Mouse (Mus musculus): ENCODE data around the gene Gna14.

DNA sequence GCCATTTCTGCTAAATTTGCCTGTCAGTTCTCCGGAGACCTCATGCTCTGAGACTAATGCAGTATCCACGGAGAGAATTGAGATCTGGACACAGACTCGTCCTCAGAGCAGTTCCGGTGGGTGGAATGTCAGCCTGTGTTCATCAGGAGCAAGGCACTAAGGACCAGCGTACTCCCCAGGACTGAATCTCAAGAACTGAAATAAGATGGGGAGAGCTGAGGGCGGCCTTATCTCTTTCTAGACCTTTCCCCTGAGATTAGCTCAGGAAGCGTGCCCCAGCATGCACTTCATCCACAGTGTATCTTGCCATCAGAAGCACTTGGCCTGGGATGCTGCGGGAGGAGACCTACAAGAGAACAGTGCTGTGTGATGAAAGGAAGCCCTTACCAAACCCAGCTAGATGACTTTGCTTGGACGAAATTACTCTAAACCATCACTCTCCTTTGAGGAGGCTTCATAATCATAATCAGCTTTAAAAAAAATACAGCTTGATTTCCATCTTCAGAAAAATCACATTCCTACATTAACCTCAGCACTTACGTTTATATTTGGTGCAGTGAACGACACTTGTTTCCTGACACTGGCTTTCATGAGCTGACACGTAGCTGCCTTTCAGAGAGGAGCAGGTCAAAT, 41.9 kb downstream of the Gna14 start:
- TF ChIP-seq CTCF (IDR thresholded peaks at IDR 0.05 in 2 of 3, conservative IDR thresholded peaks at IDR 0.05 in 1 of 3; ENCODE audit: control insufficient read depth in 1 of 3, insufficient read depth in 1 of 3, low read depth in 2 of 3, low read length in 3 of 3, poor library complexity in 1 of 3, severe bottlenecking in 1 of 3), result no peak
- no peak for TF ChIP-seq USF2 (IDR thresholded peaks at IDR 0.05; ENCODE audit: borderline replicate concordance in 1 of 2, insufficient read depth in 1 of 2, low read depth in 1 of 2, low read length in 2 of 2)
- TF ChIP-seq USF1 (IDR thresholded peaks at IDR 0.05; ENCODE audit: low read depth, low read length), result no peak
- TF ChIP-seq TAL1 (IDR thresholded peaks at IDR 0.05; ENCODE audit: low read length), result no peak
- TF ChIP-seq GATA1 (IDR thresholded peaks at IDR 0.05; ENCODE audit: low read depth, low read length), result 0 out of 2 replicates have a peak, but pooled peaks have one; percentile 67
- no peak; the same call in 1 of the 2 replicates for TF ChIP-seq E2F4 (IDR thresholded peaks at IDR 0.05; ENCODE audit: borderline replicate concordance, low read depth, low read length)
- no peak; the same call in 1 of the 2 replicates for TF ChIP-seq POLR2AphosphoS2 (IDR thresholded peaks at IDR 0.05; ENCODE audit: low read length)
- TF ChIP-seq RCOR1 (IDR thresholded peaks at IDR 0.05; ENCODE audit: low read depth, low read length), result peak; percentile 84
